Mouse (Mus musculus) lung, embryonic 14.5 days (tissue): Measurements from ENCODE around the gene Mapk1ip1l. TPM values are rescaled to one million over a fixed set of nuclear protein-coding genes. Genes with fewer than 3 reads are reported as not detected.

Source experiments
- ATAC-seq: fragments of 200-750 bp; cut with Nextera tagmentation; 2 replicates; pipeline ENCODE4 v1.8.0; 2017; ENCODE audit warnings: mild to moderate bottlenecking, moderate TSS enrichment, moderate library complexity; ENCODE audit not compliant: insufficient read depth
- DNase-seq: peaks from one replicate; pipeline ENCODE4 v3.0.0-alpha.2; 2015
- H3K27ac ChIP-seq: fragments of 300-500 bp; sonication (generic); 2 replicates; pipeline ENCODE4 v1.5.1; 2014; ENCODE audit warnings: low read depth, mild to moderate bottlenecking, moderate library complexity
- H3K27me3 ChIP-seq: fragments of 300-500 bp; sonication (generic); 2 replicates; pipeline ENCODE4 v1.6.1; 2014; ENCODE audit warnings: low read length, control low read depth; ENCODE audit not compliant: insufficient read depth
- H3K36me3 ChIP-seq: fragments of 300-500 bp; sonication (generic); 2 replicates; pipeline ENCODE4 v1.6.1; 2014; ENCODE audit warnings: control low read depth; ENCODE audit not compliant: insufficient read depth
- H3K4me1 ChIP-seq: fragments of 300-500 bp; sonication (generic); 2 replicates; pipeline ENCODE4 v1.6.1; 2014; ENCODE audit warnings: antibody characterized with exemption, control low read depth; ENCODE audit not compliant: insufficient read depth
- H3K4me2 ChIP-seq: fragments of 300-500 bp; sonication (generic); 2 replicates; pipeline ENCODE4 v1.6.1; 2014; ENCODE audit warnings: mild to moderate bottlenecking
- H3K4me3 ChIP-seq: fragments of 300-500 bp; sonication (generic); 2 replicates; pipeline ENCODE4 v1.5.1; 2014; ENCODE audit warnings: low read depth, low read length
- H3K9ac ChIP-seq: fragments of 300-500 bp; sonication (generic); 2 replicates; pipeline ENCODE4 v1.6.1; 2014
- H3K9me3 ChIP-seq: fragments of 300-500 bp; sonication (generic); 2 replicates; pipeline ENCODE4 v1.6.1; 2016; ENCODE audit warnings: low read depth, low read length, control low read depth
- CTCF ChIP-seq: IDR thresholded peaks from 2 replicates; pipeline ENCODE4 v1.5.1; 2016; ENCODE audit warnings: antibody characterized with exemption, low read depth
- WGBS: fragments of 180-500 bp; shearing (Covaris S2); extraction: QIAGEN DNeasy Blood & Tissue Kit; methylation state at CpG from one replicate; pipeline ENCODE4 v1.1.7; 2014; 5-methylcytosine and 5-hydroxymethylcytosine counted together
- polyA plus RNA-seq: library from polyadenylated mRNA; unstranded; fragments of >200 nt; fragmentation: Nextera tagmentation; extraction: Ambion mirVana; gene quantifications from 2 replicates; pipeline ENCODE4 v1.2.1, GENCODE M21; 2014

The Mapk1ip1l gene
- polyA plus RNA-seq, result 97.1 and 101 TPM in 2 replicates

DNA sequence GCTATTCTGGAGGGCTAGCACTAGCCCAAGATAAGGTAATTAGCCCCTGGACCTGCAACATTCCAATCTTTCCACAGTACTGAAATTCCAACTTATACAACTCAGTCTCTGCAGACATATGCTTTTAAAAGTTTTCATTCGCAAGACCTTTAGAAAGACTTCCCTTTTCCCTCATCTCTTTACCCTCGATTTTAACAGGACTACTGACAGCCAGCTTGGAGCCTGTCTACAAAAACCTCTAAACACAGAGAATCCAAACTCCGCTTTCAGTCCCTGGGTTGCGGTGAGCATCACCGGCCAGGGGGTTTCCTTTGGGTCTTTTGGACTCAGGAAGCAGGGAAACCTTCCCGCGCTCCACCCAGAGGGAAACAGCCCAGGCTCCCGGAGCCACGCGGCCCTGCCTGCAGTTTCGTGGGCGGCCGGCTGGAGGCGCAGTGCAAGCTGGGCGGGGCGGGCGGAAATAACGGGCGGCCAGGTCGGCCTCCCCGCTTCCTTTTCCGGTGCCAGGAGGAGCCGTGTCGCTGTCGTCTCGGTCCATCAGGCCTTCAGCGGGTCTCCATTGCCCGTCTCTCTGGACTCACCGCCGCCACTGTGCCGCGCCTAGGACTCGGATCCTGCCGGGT lies at the start of gene Mapk1ip1l:
Mapk1ip1l (plus strand) TSS at position 482 of the 623 bp plus-strand sequence.
- Histone ChIP-seq H3K9me3 (no peaks in the 10 kb centered on the region), H3K27ac (peak within 1 kb of the TSS; percentile 98), H3K4me2 (peak within 1 kb of the TSS; percentile 76), H3K9ac (peak within 1 kb of the TSS; percentile 99), H3K36me3 (peaks cover 3% of the 10 kb centered on the region; the same call in 1 of the 2 replicates), H3K27me3 (no peaks in the 10 kb centered on the region), H3K4me3 (peak within 1 kb of the TSS; percentile 96), H3K4me1 (peaks cover 3% of the 10 kb centered on the region; the same call in 1 of the 2 replicates)
- DNase-seq (peak; percentile 94), ATAC-seq (peak; percentile 92)
- TF ChIP-seq CTCF, result peak; percentile 91
- WGBS, result under 1% methylated on average over 34 of the region's 34 CpGs

DNA sequence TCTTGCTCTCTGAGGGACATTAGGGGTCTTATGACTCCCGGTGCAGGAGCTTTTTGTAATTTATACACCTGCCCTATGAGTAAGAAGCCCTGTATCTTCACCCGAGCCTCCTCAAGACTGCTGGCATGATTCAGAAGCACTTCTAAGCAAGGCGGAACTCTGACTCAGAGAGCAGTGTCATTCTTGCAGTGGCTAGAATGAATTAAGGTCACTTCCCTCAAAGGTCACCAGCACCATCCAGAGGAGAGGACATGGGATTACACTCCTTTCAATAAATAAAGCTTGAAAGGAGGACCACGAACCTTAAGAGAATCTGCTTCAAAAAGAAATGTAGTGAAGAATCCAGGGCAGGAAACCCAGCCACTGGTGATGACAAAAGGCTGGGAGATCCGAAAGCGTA lies 48.2 kb upstream of the Mapk1ip1l start:
- WGBS, result 82% methylated on average over 6 of the region's 6 CpGs
- Histone ChIP-seq H3K36me3 (peaks cover 70% of the 10 kb centered on the region), H3K9ac (no peak overlapping the region), H3K4me3 (no peak overlapping the region), H3K27ac (no peak overlapping the region), H3K9me3 (no peaks in the 10 kb centered on the region), H3K4me2 (no peak overlapping the region), H3K27me3 (no peaks in the 10 kb centered on the region), H3K4me1 (no peaks in the 10 kb centered on the region)
- no peak for TF ChIP-seq CTCF
- DNase-seq (no peak), ATAC-seq (no peak)

GRCm38 (mm10) chr14:47264866-47265265 lies 33.2 kb upstream of the Mapk1ip1l start:
- no peaks in the 10 kb centered on the region for H3K4me1 ChIP-seq
- WGBS, result 91% methylated on average over 3 of the region's 3 CpGs
- H3K4me3 ChIP-seq, result no peak overlapping the region
- ATAC-seq (no peak), DNase-seq (no peak)
- no peak for TF ChIP-seq CTCF
- H3K36me3 ChIP-seq, result peaks cover 80% of the 10 kb centered on the region
- H3K9ac ChIP-seq, result no peak overlapping the region
- no peaks in the 10 kb centered on the region for H3K9me3 ChIP-seq
- H3K4me2 ChIP-seq, result no peak overlapping the region
- H3K27ac ChIP-seq, result no peak overlapping the region
- H3K27me3 ChIP-seq, result no peaks in the 10 kb centered on the region

- Histone ChIP-seq H3K36me3 (peaks cover 80% of the 10 kb centered on the region), H3K9me3 (no peaks in the 10 kb centered on the region), H3K4me1 (no peaks in the 10 kb centered on the region), H3K27me3 (no peaks in the 10 kb centered on the region), H3K4me3 (no peak overlapping the region), H3K9ac (no peak overlapping the region), H3K4me2 (no peak overlapping the region), H3K27ac (no peak overlapping the region)
- whole genome bisulfite sequencing, result 91% methylated on average over 8 of the region's 8 CpGs
- DNase-seq (no peak), ATAC-seq (no peak)
- no peak for TF ChIP-seq CTCF
Observed at GRCm38 (mm10) chr14:47265829-47266228, 32.2 kb upstream of the Mapk1ip1l start.

GRCm38 (mm10) chr14:47269056-47269455 lies 29.0 kb upstream of the Mapk1ip1l start:
- H3K4me3 ChIP-seq, result no peak overlapping the region
- H3K4me1 ChIP-seq, result no peaks in the 10 kb centered on the region
- ATAC-seq (no peak), DNase-seq (no peak)
- H3K9me3 ChIP-seq, result no peaks in the 10 kb centered on the region
- no peak overlapping the region for H3K9ac ChIP-seq
- WGBS, result 91% methylated on average over 4 of the region's 4 CpGs
- H3K27me3 ChIP-seq, result no peaks in the 10 kb centered on the region
- TF ChIP-seq CTCF, result no peak
- no peak overlapping the region for H3K4me2 ChIP-seq
- no peak overlapping the region for H3K27ac ChIP-seq
- peaks cover 90% of the 10 kb centered on the region for H3K36me3 ChIP-seq

DNA sequence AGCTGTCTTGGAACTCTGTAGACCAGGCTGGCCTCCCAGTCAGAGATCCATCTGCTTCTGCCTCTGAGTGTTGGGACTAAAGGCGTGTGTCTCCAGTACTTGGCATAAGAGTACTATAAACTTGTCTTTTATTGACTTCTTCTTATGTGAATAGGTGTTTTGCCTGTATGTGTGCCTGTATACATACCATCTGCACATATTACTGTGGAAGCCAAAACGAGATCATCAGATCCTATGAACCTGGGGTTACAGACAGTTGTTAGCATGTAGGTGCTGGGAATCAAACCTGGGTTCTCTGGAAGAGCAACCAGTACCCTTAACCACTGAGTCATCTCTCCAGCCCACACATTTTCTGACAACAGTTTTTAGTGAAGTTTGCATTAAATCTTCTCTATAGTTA lies 28.4 kb upstream of the Mapk1ip1l start:
- Histone ChIP-seq H3K4me1 (0 out of 2 replicates have a peak, but pooled peaks cover 1% of the 10 kb centered on the region), H3K27ac (no peak overlapping the region), H3K9ac (no peak overlapping the region), H3K4me2 (no peak overlapping the region), H3K4me3 (no peak overlapping the region), H3K9me3 (no peaks in the 10 kb centered on the region), H3K27me3 (no peaks in the 10 kb centered on the region), H3K36me3 (peaks cover 87% of the 10 kb centered on the region)
- no peak for DNase-seq
- ATAC-seq, result no peak
- TF ChIP-seq CTCF, result no peak
- WGBS, result 96% methylated on average over 2 of the region's 2 CpGs

DNA sequence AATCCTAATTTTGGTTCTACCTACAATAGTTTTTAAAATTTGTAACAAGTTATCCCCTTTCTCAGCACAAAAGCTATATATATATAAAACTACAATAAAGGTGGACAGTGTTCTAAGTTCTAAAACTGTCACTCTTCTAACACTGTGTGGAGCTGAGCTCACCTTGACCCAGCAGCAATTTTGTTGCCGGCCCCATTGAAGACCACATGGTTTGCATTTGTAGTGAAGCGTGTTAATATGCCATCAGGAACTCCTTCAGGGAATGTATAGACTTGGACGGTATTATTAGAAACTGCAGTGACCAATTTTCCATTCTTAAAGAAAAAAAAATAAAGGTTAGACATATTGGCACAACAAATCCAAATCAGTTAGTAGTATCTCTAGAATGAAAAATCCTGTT lies 24.3 kb upstream of the Mapk1ip1l start:
- Histone ChIP-seq H3K9me3 (no peaks in the 10 kb centered on the region), H3K4me1 (0 out of 2 replicates have a peak, but pooled peaks cover 2% of the 10 kb centered on the region), H3K9ac (no peak overlapping the region), H3K36me3 (peaks cover 49% of the 10 kb centered on the region), H3K27ac (no peak overlapping the region), H3K4me2 (no peak overlapping the region), H3K4me3 (no peak overlapping the region), H3K27me3 (no peaks in the 10 kb centered on the region)
- 86% methylated on average over 3 of the region's 3 CpGs for WGBS
- DNase-seq (no peak), ATAC-seq (no peak)
- no peak for TF ChIP-seq CTCF
